Mouse (Mus musculus): Measurements from ENCODE around the gene Pla2g2c. TPM values are rescaled to one million over a fixed set of nuclear protein-coding genes. Genes with fewer than 3 reads are reported as not detected.
A peak's percentile ranks its signal among the peaks of the same experiment; 100 is the strongest.

Pla2g2c gene
- polyA plus RNA-seq, 1 experiment from 2014 or later: 0.69 TPM

DNA sequence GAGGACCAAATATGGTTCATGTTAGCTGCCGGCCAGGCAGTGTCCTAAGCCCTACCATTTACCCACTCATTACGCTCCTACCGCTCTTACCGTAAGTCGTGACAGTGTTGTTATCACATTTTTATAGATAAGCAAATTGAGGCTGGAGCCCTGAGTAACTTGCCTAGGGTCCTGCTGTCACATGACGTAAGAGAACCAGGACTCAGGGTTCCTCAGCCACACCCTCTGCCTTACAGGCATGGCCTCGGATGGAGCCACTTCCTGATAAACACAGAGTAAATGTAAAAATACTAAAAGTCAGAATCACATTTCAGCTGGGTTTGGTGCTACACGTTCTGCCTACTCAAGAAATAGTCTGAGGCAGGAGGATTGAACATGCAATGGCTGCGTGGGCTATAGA is 29.8 kb downstream of the Pla2g2c start:
- no peaks in the 10 kb centered on the region for H3K4me1 ChIP-seq
- WGBS: 77% methylated on average over 9 of the region's 9 CpGs
- peaks cover 5% of the 10 kb centered on the region; the same call in 1 of the 2 replicates for H3K9me3 ChIP-seq
- no peak overlapping the region for H3K4me3 ChIP-seq
- no peak overlapping the region for H3K4me2 ChIP-seq
- H3K27me3 ChIP-seq: no peaks in the 10 kb centered on the region
- no peak overlapping the region for H3K9ac ChIP-seq
- H3K36me3 ChIP-seq: no peaks in the 10 kb centered on the region
- no peak for ATAC-seq (ENCODE audit: insufficient number of reproducible peaks, insufficient read depth, low FRiP score, low TSS enrichment, low read depth)
- H3K27ac ChIP-seq: no peak overlapping the region

DNA sequence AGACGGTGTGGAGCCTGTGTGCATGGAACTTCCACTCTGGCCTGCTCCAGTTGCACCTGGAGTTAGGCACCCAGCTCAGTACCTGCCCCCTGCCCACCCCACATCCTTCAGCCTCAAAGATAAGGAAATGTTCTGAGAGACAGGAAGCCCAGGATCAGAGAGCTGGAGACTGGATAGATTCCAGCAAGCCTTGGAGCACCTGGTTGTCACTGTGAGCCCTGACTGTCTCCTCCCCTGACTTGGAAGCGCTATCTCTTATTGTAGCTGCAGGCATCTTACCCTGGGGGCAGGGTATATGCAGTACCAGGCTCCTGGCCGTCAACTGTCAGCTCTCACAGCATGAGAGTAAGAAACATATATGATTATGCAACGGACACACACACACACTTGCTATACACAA is 30.8 kb downstream of the Pla2g2c start:
- Histone ChIP-seq H3K4me1 (no peaks in the 10 kb centered on the region), H3K27me3 (no peaks in the 10 kb centered on the region), H3K36me3 (no peaks in the 10 kb centered on the region), H3K27ac (0 out of 2 replicates have a peak overlapping the region, but pooled peaks have one; percentile 22), H3K4me3 (no peak overlapping the region), H3K9me3 (peaks cover 5% of the 10 kb centered on the region; the same call in 1 of the 2 replicates), H3K4me2 (no peak overlapping the region), H3K9ac (no peak overlapping the region)
- 62% methylated on average over 4 of the region's 4 CpGs for WGBS
- ATAC-seq (ENCODE audit: insufficient number of reproducible peaks, insufficient read depth, low FRiP score, low TSS enrichment, low read depth): no peak

DNA sequence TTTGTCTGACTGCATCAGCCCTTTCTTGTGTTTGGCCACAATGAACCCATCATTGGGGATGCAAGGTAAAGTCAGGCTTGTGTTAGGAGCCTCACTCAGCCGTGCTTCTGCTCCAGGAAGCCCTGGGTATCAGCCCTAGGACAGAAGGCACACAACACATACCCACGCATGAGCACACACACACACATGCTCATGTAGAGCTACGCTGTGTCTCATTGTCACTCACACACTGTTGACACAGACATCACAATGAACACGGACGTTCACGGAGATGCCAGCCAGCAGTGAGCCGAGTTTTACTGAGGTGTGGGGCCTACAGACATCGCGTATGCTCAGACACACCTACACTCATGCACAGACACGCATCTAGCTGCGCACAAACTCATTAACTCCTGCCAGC is 31.4 kb downstream of the Pla2g2c start:
- Histone ChIP-seq H3K9ac (no peak overlapping the region), H3K4me2 (no peak overlapping the region), H3K27me3 (no peaks in the 10 kb centered on the region), H3K36me3 (no peaks in the 10 kb centered on the region), H3K27ac (no peak overlapping the region; the same call in 1 of the 2 replicates), H3K9me3 (peaks cover 5% of the 10 kb centered on the region; the same call in 1 of the 2 replicates), H3K4me3 (no peak overlapping the region), H3K4me1 (no peaks in the 10 kb centered on the region)
- ATAC-seq (ENCODE audit: insufficient number of reproducible peaks, insufficient read depth, low FRiP score, low TSS enrichment, low read depth): no peak
- WGBS: 72% methylated on average over 11 of the region's 11 CpGs

DNA sequence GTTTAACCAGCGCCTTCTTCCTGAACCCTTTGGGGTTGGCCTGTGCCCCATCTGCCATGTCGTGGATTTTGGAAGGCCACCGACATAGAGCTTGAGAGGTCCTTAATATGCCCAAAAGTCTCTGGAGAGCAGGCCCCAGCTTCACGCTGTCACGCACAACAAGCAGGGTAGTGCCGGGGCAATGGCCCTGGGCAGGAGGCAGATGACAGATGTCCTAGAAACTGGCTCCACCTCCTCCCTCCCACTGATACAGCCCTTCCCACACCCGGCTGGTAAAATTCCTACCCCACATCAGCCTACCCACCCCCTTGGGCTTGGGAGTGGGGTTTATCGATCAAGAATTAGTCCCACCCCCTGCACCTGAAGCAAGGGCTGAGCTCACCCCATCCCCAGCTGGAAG is 32.8 kb downstream of the Pla2g2c start, which contains the start of gene Pla2g2f:
Pla2g2f (minus strand) TSS at position 211 of the 400 bp plus-strand sequence.
- Histone ChIP-seq H3K27me3 (no peaks in the 10 kb centered on the region), H3K9ac (no peak within 1 kb of the TSS), H3K4me3 (no peak within 1 kb of the TSS), H3K9me3 (peaks cover 4% of the 10 kb centered on the region; the same call in 1 of the 2 replicates), H3K4me2 (no peak within 1 kb of the TSS), H3K36me3 (no peaks in the 10 kb centered on the region), H3K4me1 (no peaks in the 10 kb centered on the region), H3K27ac (no peak within 1 kb of the TSS)
- ATAC-seq (ENCODE audit: insufficient number of reproducible peaks, insufficient read depth, low FRiP score, low TSS enrichment, low read depth): no peak
- WGBS: 76% methylated on average over 8 of the region's 8 CpGs

DNA sequence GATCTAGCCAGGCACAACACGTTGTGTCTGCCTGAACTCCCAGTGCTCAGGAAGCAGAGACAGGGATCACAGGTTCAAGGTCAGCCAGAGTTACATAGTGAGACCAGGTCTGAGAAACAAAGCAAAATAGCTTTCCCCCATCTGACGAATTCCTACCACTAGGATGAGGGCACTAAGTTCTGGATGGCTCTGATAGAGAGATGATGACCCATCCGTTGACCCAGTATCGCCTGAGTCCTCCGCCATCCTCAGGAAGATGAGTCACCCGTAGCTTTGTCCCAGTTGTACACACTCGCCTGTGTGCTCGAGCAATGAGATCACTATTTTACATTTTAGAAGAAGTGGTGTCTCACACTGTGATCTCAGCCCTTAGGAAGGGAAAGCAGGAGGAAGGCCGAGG is 37.7 kb downstream of the Pla2g2c start:
- Histone ChIP-seq H3K4me3 (no peak overlapping the region), H3K27ac (no peak overlapping the region), H3K9ac (no peak overlapping the region), H3K36me3 (no peaks in the 10 kb centered on the region), H3K27me3 (no peaks in the 10 kb centered on the region), H3K9me3 (no peaks in the 10 kb centered on the region), H3K4me2 (no peak overlapping the region), H3K4me1 (no peaks in the 10 kb centered on the region)
- ATAC-seq (ENCODE audit: insufficient number of reproducible peaks, insufficient read depth, low FRiP score, low TSS enrichment, low read depth): no peak
- 77% methylated on average over 9 of the region's 9 CpGs for WGBS

DNA sequence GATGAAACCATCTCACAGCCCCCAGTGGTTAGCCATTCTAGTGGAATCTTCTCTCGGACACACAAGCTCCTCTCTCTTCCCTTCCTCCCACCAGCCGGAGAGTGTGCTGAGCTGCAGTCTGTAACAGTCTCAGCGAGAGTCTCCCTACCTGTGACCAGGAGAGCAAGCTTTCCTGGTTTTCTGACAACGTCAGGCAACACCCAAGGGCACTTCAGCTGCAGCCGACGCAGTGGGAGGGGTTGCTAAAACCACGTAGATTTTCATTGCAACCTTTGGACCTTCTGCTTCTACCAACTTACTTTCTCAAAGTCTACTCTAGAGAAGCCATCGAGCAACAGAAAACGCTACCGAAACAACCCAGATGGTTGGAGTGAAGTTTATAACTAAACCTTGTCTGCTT is 47.4 kb downstream of the Pla2g2c start:
- ATAC-seq (ENCODE audit: insufficient number of reproducible peaks, insufficient read depth, low FRiP score, low TSS enrichment, low read depth): no peak
- Histone ChIP-seq H3K9me3 (no peaks in the 10 kb centered on the region), H3K9ac (no peak overlapping the region), H3K36me3 (no peaks in the 10 kb centered on the region), H3K27ac (no peak overlapping the region), H3K4me1 (no peaks in the 10 kb centered on the region), H3K4me2 (no peak overlapping the region), H3K4me3 (no peak overlapping the region), H3K27me3 (no peaks in the 10 kb centered on the region)
- 78% methylated on average over 10 of the region's 10 CpGs for WGBS

DNA sequence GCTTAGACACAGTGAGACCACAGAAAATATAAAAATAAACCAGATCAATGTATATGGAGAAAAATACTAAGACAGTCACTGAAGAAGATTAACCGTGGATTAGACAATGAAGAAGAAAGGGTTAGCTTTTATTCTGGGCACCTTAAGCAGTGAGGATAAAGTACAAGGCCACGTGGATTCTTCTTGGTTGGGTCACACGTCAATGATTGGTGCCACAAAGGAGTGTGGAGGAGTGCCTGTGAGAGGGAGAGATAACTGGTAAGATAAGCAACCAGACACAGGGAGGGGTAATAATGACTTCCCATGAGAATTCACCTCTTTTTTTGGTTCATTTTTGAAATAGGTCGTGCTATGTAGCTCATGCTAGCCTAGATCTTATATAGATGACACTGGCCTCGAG is 47.8 kb downstream of the Pla2g2c start:
- Histone ChIP-seq H3K4me3 (no peak overlapping the region), H3K9ac (no peak overlapping the region), H3K27ac (no peak overlapping the region), H3K4me1 (no peaks in the 10 kb centered on the region), H3K4me2 (no peak overlapping the region), H3K27me3 (no peaks in the 10 kb centered on the region), H3K36me3 (no peaks in the 10 kb centered on the region), H3K9me3 (no peaks in the 10 kb centered on the region)
- no peak for ATAC-seq (ENCODE audit: insufficient number of reproducible peaks, insufficient read depth, low FRiP score, low TSS enrichment, low read depth)
- WGBS: 72% methylated on average over 5 of the region's 5 CpGs

DNA sequence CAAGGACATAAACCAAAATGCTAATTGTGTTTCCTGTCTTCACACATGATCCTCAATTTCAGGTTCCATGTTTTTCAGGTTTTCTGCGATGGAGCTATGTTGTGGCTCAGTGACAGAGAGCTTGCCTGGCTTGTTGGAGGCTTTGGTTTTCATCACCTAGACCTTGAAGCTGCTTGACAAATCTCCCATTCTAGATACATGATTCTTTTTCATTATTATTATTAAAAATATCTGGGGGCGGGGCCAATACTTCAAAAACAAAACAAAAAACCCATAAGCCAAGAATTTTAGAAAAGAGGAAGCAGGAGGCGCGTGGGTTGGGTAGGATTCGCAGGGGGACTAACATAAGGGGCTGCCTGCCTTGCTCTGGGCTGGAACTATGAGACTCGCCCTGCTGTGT is 50.8 kb downstream of the Pla2g2c start, which contains the start of gene Pla2g2d:
Pla2g2d (plus strand) TSS at position 301 of the 400 bp plus-strand sequence.
- WGBS: 81% methylated on average over 6 of the region's 6 CpGs
- no peak within 1 kb of the TSS for H3K27ac ChIP-seq
- no peak for ATAC-seq (ENCODE audit: insufficient number of reproducible peaks, insufficient read depth, low FRiP score, low TSS enrichment, low read depth)

DNA sequence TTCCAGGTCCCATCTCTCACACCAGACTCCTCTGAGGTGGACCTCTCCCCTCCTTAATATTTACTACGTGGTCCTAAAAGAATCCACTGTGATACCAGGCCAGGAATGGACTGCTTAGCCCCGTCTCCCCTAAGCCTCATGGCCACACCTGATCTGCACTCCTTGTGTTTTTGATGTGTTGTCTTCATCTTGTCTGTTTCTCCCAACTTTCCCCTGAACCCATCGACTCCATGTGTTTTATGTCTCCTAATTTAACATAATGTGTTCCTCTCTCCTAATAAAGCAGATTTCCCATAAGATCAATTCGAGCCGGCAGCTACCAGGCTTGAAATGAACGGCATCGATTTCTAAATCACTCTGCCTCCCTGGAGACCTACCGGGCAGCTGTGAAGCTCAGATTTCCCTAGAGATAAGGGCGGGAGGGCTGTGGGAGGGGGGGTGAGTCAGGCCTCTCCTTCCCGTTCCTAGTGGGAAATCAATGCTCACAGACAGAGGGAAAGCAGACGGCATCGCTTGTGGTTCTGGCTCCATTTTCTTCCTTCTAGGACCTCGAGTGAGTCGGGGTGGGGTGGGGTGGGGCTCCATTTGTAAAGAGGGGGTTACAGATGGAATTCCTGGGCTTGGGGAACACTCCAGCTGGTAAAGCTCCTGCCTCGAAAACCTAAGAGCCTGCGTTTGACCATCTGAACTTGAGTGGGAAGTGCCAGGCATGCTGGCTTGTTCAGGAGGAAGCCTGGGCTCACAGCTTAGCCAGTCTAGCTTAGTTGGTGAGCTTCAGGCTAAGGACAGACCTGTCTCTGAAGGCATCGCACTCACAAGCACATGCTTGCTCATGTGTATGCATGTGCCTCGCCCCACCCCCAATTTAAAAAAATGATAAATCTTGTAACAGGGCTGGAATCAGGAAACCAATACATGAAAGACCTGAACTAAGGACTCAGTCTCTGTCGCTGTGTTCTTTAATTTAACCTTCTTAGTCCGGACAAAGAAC is 53.1 kb downstream of the Pla2g2c start:
- H3K36me3 ChIP-seq: no peaks in the 10 kb centered on the region
- H3K9ac ChIP-seq: no peak overlapping the region
- no peak overlapping the region for H3K27ac ChIP-seq
- 31% methylated on average over 20 of the region's 20 CpGs for WGBS
- H3K4me2 ChIP-seq: no peak overlapping the region
- no peaks in the 10 kb centered on the region for H3K9me3 ChIP-seq
- H3K27me3 ChIP-seq: no peaks in the 10 kb centered on the region
- no peak overlapping the region for H3K4me3 ChIP-seq
- ATAC-seq (ENCODE audit: insufficient number of reproducible peaks, insufficient read depth, low FRiP score, low TSS enrichment, low read depth): no peak
- peaks cover 6% of the 10 kb centered on the region; the same call in 1 of the 2 replicates for H3K4me1 ChIP-seq

More for the DNA sequence above, 50.8 kb downstream of the Pla2g2c start, which contains the start of gene Pla2g2d:
- Histone ChIP-seq H3K9ac (no peak within 1 kb of the TSS), H3K27me3 (no peaks in the 10 kb centered on the region), H3K4me2 (no peak within 1 kb of the TSS), H3K36me3 (no peaks in the 10 kb centered on the region), H3K4me1 (peaks cover 6% of the 10 kb centered on the region; the same call in 1 of the 2 replicates), H3K9me3 (no peaks in the 10 kb centered on the region), H3K4me3 (no peak within 1 kb of the TSS)

DNA sequence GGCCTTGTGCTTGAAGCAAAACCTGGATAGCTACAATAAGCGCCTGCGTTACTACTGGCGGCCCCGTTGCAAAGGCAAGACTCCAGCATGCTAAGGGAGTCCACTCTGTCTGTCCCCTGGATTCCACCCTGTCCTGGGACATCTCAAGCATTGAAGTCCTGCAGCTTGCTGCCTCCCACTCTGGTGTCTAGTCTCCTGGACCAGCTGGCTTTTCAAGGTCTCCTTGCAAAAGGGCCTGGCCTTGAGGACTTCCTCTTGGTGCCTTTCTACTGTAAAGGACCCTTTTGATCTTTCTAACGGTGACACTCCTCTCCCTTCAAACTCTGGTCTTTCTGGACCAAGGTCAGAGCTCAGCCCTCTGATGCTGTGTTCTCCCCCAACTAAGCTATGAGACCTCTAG is 55.7 kb downstream of the Pla2g2c start:
- Histone ChIP-seq H3K27me3 (no peaks in the 10 kb centered on the region), H3K4me2 (no peak overlapping the region), H3K9me3 (no peaks in the 10 kb centered on the region), H3K4me1 (peaks cover 6% of the 10 kb centered on the region; the same call in 1 of the 2 replicates), H3K27ac (no peak overlapping the region), H3K36me3 (no peaks in the 10 kb centered on the region), H3K9ac (no peak overlapping the region), H3K4me3 (no peak overlapping the region)
- no peak for ATAC-seq (ENCODE audit: insufficient number of reproducible peaks, insufficient read depth, low FRiP score, low TSS enrichment, low read depth)
- WGBS: 87% methylated on average over 5 of the region's 5 CpGs

DNA sequence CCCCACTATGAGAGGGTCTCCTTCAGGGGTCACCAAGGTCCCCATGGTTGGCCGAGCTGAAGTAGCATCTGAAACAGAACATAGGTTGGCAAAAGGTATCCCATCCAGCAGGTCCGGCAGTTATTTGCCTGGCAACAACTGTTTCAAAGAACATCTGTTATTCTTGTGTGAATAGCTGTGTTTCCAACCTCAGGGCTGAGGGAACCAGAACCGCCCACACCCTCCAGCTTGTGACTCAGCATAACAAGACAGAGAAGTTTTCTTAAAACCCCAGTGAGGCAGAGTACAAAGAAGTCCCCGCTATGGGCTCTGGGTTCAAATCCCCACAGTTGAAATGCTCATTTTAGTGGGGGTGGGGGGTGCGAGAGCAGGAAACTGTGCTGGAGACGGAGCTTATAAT is 57.5 kb downstream of the Pla2g2c start:
- Histone ChIP-seq H3K9ac (no peak overlapping the region), H3K27me3 (no peaks in the 10 kb centered on the region), H3K4me3 (no peak overlapping the region), H3K4me2 (no peak overlapping the region), H3K36me3 (no peaks in the 10 kb centered on the region), H3K4me1 (peaks cover 6% of the 10 kb centered on the region; the same call in 1 of the 2 replicates), H3K27ac (no peak overlapping the region), H3K9me3 (no peaks in the 10 kb centered on the region)
- ATAC-seq (ENCODE audit: insufficient number of reproducible peaks, insufficient read depth, low FRiP score, low TSS enrichment, low read depth): no peak
- 75% methylated on average over 6 of the region's 6 CpGs for WGBS

DNA sequence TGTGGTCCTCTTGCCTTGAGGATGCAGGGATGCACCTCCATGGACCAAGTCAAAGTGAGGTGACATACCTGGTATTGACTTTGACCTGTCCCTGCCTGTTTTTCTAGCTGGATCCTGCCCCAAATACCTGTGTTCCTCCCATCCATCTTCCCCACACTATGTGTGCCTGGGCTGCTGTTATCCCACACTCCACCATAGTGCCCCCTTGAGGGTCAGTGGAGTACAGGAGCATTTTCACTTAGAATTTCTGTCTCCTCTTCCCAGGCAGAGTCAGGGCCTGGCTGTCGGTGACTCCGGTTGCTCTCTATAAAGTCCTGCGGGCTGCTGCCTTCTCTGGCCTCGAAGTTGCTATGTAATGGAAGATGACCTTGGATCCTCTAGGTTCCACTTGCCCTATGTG is 61.1 kb downstream of the Pla2g2c start:
- Histone ChIP-seq H3K27me3 (no peaks in the 10 kb centered on the region), H3K4me3 (no peak overlapping the region), H3K27ac (no peak overlapping the region), H3K4me2 (no peak overlapping the region), H3K9me3 (no peaks in the 10 kb centered on the region), H3K36me3 (no peaks in the 10 kb centered on the region), H3K4me1 (no peaks in the 10 kb centered on the region), H3K9ac (no peak overlapping the region)
- 60% methylated on average over 4 of the region's 4 CpGs for WGBS
- ATAC-seq (ENCODE audit: insufficient number of reproducible peaks, insufficient read depth, low FRiP score, low TSS enrichment, low read depth): no peak

Measured in embryonic facial prominence, embryonic 13.5 days (tissue).